Mouse (Mus musculus) megakaryocyte, embryonic 14.5 days (primary cell): ENCODE measurements around the gene Aspscr1. TPM values are rescaled to one million over a fixed set of nuclear protein-coding genes. Genes with fewer than 3 reads are reported as not detected.

Experiments
- H3K27me3 ChIP-seq: replicated peaks from 2 replicates; pipeline ENCODE3; 2012; ENCODE audit warnings: inconsistent platforms
- H3K36me3 ChIP-seq: replicated peaks from 2 replicates; pipeline ENCODE3; 2012; ENCODE audit warnings: low read length, inconsistent platforms, mixed read lengths
- H3K4me1 ChIP-seq: 2 replicates; pipeline ENCODE4 v1.6.1; 2012; ENCODE audit warnings: inconsistent platforms
- H3K4me3 ChIP-seq: replicated peaks from 2 replicates; pipeline ENCODE3; 2012; ENCODE audit warnings: moderate library complexity, mild to moderate bottlenecking, inconsistent platforms
- H3K9me3 ChIP-seq: 2 replicates; pipeline ENCODE4 v1.6.1; 2012; ENCODE audit warnings: inconsistent platforms
- FLI1 ChIP-seq: IDR thresholded peaks from 2 replicates; pipeline ENCODE4 v1.6.1; 2012; ENCODE audit warnings: low read length, inconsistent platforms, mixed read lengths
- GATA1 ChIP-seq: IDR thresholded peaks from 3 replicates; pipeline ENCODE4 v1.6.1; 2012; ENCODE audit warnings: mixed read lengths, low read length, inconsistent platforms, borderline replicate concordance
- polyA plus RNA-seq: library from polyadenylated mRNA; stranded (reverse); fragments of >175 nt; gene quantifications from 2 replicates; pipeline ENCODE4 v1.2.3, GENCODE M21; 2012; ENCODE audit warnings: low replicate concordance; ENCODE audit not compliant: insufficient read depth

The Aspscr1 gene
- polyA plus RNA-seq, 1 experiment = 458 TPM

GRCm38 (mm10) chr11:120679909-120680308 lies 7.1 kb downstream of the Aspscr1 start:
- Histone ChIP-seq H3K9me3 (no peaks in the 10 kb centered on the region), H3K27me3 (no peaks in the 10 kb centered on the region), H3K4me1 (peaks cover 65% of the 10 kb centered on the region), H3K36me3 (peaks cover 90% of the 10 kb centered on the region), H3K4me3 (no peak overlapping the region)
- TF ChIP-seq GATA1 = no peak
- TF ChIP-seq FLI1 = no peak

GRCm38 (mm10) chr11:120682683-120683082 lies 9.9 kb downstream of the Aspscr1 start:
- no peak overlapping the region for H3K4me3 ChIP-seq
- TF ChIP-seq FLI1 (no peak), GATA1 (no peak)
- no peaks in the 10 kb centered on the region for H3K27me3 ChIP-seq
- H3K36me3 ChIP-seq = peaks cover 93% of the 10 kb centered on the region
- H3K9me3 ChIP-seq = no peaks in the 10 kb centered on the region
- peaks cover 40% of the 10 kb centered on the region for H3K4me1 ChIP-seq

GRCm38 (mm10) chr11:120683536-120683935 lies 10.8 kb downstream of the Aspscr1 start:
- Histone ChIP-seq H3K9me3 (no peaks in the 10 kb centered on the region), H3K4me3 (no peak overlapping the region), H3K36me3 (peaks cover 93% of the 10 kb centered on the region), H3K4me1 (peaks cover 37% of the 10 kb centered on the region), H3K27me3 (no peaks in the 10 kb centered on the region)
- no peak for TF ChIP-seq FLI1
- TF ChIP-seq GATA1 = no peak

- no peaks in the 10 kb centered on the region for H3K27me3 ChIP-seq
- H3K9me3 ChIP-seq = no peaks in the 10 kb centered on the region
- no peak overlapping the region for H3K4me3 ChIP-seq
- peaks cover 93% of the 10 kb centered on the region for H3K36me3 ChIP-seq
- H3K4me1 ChIP-seq = peaks cover 37% of the 10 kb centered on the region
- TF ChIP-seq GATA1 (no peak), FLI1 (no peak)
Observed at GRCm38 (mm10) chr11:120684086-120684485, 11.3 kb downstream of the Aspscr1 start.

GRCm38 (mm10) chr11:120684660-120685059 lies 11.9 kb downstream of the Aspscr1 start:
- H3K36me3 ChIP-seq = peaks cover 93% of the 10 kb centered on the region
- H3K27me3 ChIP-seq = no peaks in the 10 kb centered on the region
- H3K4me1 ChIP-seq = peaks cover 37% of the 10 kb centered on the region
- no peak overlapping the region for H3K4me3 ChIP-seq
- TF ChIP-seq GATA1 (no peak), FLI1 (no peak)
- H3K9me3 ChIP-seq = no peaks in the 10 kb centered on the region

- H3K27me3 ChIP-seq = no peaks in the 10 kb centered on the region
- TF ChIP-seq GATA1 = no peak
- TF ChIP-seq FLI1 = no peak
- H3K36me3 ChIP-seq = peaks cover 92% of the 10 kb centered on the region
Observed at GRCm38 (mm10) chr11:120686650-120687272, 14.0 kb downstream of the Aspscr1 start.

GRCm38 (mm10) chr11:120689365-120689764 lies 16.6 kb downstream of the Aspscr1 start:
- peaks cover 33% of the 10 kb centered on the region for H3K4me1 ChIP-seq
- H3K4me3 ChIP-seq = no peak overlapping the region
- TF ChIP-seq FLI1 = no peak
- no peak for TF ChIP-seq GATA1
- H3K9me3 ChIP-seq = no peaks in the 10 kb centered on the region
- no peaks in the 10 kb centered on the region for H3K27me3 ChIP-seq
- H3K36me3 ChIP-seq = peaks cover 94% of the 10 kb centered on the region

More at GRCm38 (mm10) chr11:120686650-120687272, 14.0 kb downstream of the Aspscr1 start:
- peaks cover 42% of the 10 kb centered on the region for H3K4me1 ChIP-seq
- no peak overlapping the region for H3K4me3 ChIP-seq
- no peaks in the 10 kb centered on the region for H3K9me3 ChIP-seq

GRCm38 (mm10) chr11:120692471-120693011 lies 19.8 kb downstream of the Aspscr1 start:
- H3K9me3 ChIP-seq = no peaks in the 10 kb centered on the region
- peaks cover 29% of the 10 kb centered on the region for H3K4me1 ChIP-seq
- no peak overlapping the region for H3K4me3 ChIP-seq
- TF ChIP-seq GATA1 (no peak), FLI1 (no peak)
- H3K27me3 ChIP-seq = no peaks in the 10 kb centered on the region
- peaks cover 95% of the 10 kb centered on the region for H3K36me3 ChIP-seq

- no peaks in the 10 kb centered on the region for H3K27me3 ChIP-seq
- no peak overlapping the region for H3K4me3 ChIP-seq
- TF ChIP-seq FLI1 (no peak), GATA1 (no peak)
- H3K4me1 ChIP-seq = peaks cover 31% of the 10 kb centered on the region
- H3K9me3 ChIP-seq = no peaks in the 10 kb centered on the region
- H3K36me3 ChIP-seq = peaks cover 95% of the 10 kb centered on the region
Observed at GRCm38 (mm10) chr11:120693461-120693860, 20.7 kb downstream of the Aspscr1 start.

- TF ChIP-seq GATA1 (no peak), FLI1 (no peak)
- Histone ChIP-seq H3K4me1 (peaks cover 28% of the 10 kb centered on the region), H3K9me3 (no peaks in the 10 kb centered on the region), H3K27me3 (no peaks in the 10 kb centered on the region), H3K36me3 (peaks cover 96% of the 10 kb centered on the region), H3K4me3 (no peak overlapping the region)
Observed at GRCm38 (mm10) chr11:120695184-120695583, 22.4 kb downstream of the Aspscr1 start.
